8 mouse cellular contexts compared by ENCODE assay signal in the genomic region with DNA sequence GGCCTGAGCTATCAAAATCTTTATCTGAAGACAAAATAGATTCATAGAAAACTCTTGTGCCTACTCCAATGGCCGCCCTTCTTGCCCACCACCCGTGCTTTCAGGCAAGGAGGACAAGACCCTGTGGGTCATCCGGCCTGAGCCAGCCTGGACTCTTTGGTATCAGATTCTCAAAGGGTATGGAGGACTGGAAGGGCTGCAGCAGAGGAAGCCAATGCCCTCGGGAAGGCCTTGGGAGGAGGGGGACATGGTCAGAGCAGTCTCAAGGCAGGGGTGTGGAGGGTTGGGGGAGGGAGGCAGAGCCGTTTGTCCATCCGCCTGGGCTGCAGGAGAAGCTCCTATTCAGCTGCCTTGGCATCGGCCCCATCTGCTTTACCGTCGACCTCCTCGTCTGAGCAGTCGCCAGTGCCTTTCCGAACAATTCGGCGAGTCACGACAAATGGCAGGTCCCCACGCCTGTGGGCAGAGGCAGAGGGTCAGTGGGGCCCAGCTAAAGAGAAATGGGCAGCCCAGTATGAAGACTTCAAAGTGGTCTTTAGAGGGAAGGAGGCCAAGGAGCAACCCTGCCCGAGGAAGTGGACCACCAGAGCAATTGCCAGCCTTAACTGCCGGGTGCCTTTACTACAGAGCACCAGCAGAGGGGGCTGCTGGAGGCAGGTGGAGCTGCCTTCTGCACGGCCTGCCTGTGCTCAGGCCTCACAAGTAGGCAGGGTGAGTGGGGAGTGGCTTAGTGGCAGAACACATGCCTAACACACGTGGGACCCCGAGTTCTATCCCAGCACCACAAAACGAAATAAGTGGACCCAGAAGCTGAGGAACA. TPM values are rescaled to one million over a fixed set of nuclear protein-coding genes. Genes with fewer than 3 reads are reported as not detected.
DNase-seq lines count a peak whose midpoint lies in the region; ATAC-seq and TF ChIP-seq lines count a peak whose summit lies in the region.
"Had no signal": no experiment of that assay in that cellular context is flagged by ENCODE, and none has a peak within 500 bp of the region (broad histone marks: within the 10 kb centered on the region; RNA-seq: fewer than 3 reads in every experiment).

No protein-coding gene starts in this region.

- H3K4me3 ChIP-seq in layer of hippocampus, adult 2 months, result no peak overlapping the region

- TF ChIP-seq CTCF in layer of hippocampus, adult 2 months (conservative IDR thresholded peaks at IDR 0.05), result peak; percentile 88

- peak; percentile 46 for ATAC-seq in inflammation-experienced regulatory T-cells, adult 6 months

- peak; percentile 26 to 65 for DNase-seq in layer of hippocampus, adult 2 months (ENCODE audit: low spot score in 2 of 2)
- DNase-seq in layer of hippocampus, adult 9-10 months (ENCODE audit: low spot score), result no peak
- peak; percentile 80 for DNase-seq in ES-CJ7 (ENCODE audit: low read depth, low spot score)
- DNase-seq in adrenal gland, postnatal 36 days, result peak; percentile 70 to 72
- peak; percentile 44 for DNase-seq in lung, postnatal 36 days
- DNase-seq in ovary, adult 18-20 months (ENCODE audit: low spot score), result no peak

- H3K27ac ChIP-seq in layer of hippocampus, adult 2 months, result peak overlapping the region; percentile 28; the same call in 1 of the 2 replicates
- H3K27ac ChIP-seq: macrophage had no signal

RNA-seq across cellular contexts. Expression of a gene that starts 5.0 kb away (rescaled TPM):
- 1 to 10 TPM; 5.7 to 7.4 TPM for total RNA-seq in layer of hippocampus, adult 2 months (2021)
- total RNA-seq in adrenal gland, postnatal 36 days (2021), result not detected
- polyA plus RNA-seq in inflammation-experienced regulatory T-cells, adult 6 months (2017; shearing (Covaris generic)), result 1 to 10 TPM in 1 of 3 experiments, not detected in 2; 1.2 TPM
- polyA plus RNA-seq: macrophage had no signal

RNA-seq across cellular contexts. Expression of a gene that starts 32.9 kb away (rescaled TPM):
- total RNA-seq in layer of hippocampus, adult 2 months (2021), result not detected
- 1 to 10 TPM; 1.1 to 1.2 TPM for total RNA-seq in adrenal gland, postnatal 36 days (2021)
- polyA plus RNA-seq in inflammation-experienced regulatory T-cells, adult 6 months (2017; shearing (Covaris generic)), result 10 to 100 TPM in 2 of 3 experiments, 1 to 10 TPM in 1; 8.5 to 51.6 (median 42.3) TPM

Comparison
In these comparisons a context has a peak if more than half of its experiments do, and no peak if none do; other contexts are left out.
1. DNase-seq: peak in layer of hippocampus, adult 2 months (2 of 2), ES-CJ7 (single experiment), adrenal gland, postnatal 36 days (2 of 2) and lung, postnatal 36 days (single experiment); none in layer of hippocampus, adult 9-10 months (single experiment) and ovary, adult 18-20 months (single experiment).
2. RNA of a gene that starts 5.0 kb away (total RNA-seq): 5.7 to 7.4 TPM in layer of hippocampus, adult 2 months; not detected in adrenal gland, postnatal 36 days; every median in the first group is over 4 times any median in the second.